In the genomic region with DNA sequence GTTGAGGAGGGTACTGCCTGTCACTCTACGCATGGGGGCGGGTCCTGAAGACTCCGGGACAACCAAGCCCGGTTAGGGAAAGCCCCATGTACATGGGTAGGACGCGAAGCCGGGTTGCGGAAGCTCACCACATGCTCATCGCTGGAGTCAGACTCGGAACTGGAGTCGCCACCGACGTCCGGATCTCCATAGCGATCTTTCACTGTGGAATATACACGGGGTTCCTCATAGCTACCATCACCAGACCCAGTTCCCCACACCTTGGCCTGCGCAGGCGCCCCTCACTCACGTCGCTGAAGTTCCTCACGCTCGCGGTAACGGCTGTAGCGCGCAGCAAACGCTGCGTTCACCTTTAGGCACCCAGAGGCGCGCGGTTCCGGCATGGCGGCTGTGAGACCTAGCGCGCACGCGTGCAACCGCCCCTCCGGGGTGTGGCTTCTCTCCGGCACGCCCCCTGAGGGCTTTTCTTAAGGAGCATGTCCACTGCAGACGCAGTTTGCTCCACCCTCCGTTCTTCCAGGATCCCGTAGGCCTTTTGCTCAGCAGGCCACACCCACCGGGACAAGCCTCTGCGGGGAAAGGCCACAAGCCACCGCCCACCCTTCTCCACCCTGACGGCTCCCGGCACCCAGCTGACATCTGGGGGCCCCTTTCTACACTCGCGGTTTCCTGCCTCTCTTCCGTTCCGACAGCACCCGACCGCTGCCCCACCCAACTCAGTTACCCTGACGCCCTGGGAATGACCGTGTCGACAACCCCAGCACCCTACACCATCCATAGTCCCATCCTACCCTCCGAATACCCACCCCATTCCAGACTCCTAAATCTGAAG, we compare ENCODE assay signal across 2 mouse cellular contexts.
TF ChIP-seq lines count a peak whose summit lies in the region.

A gene (minus strand): TSS at position 399 of the 832 bp plus-strand sequence.

TF ChIP-seq in C2C12, 6 proteins besides CTCF, POLR2A, EP300 and RAD21 (continued from another document):
- TF ChIP-seq CEBPB (IDR thresholded peaks at IDR 0.05; ENCODE audit: low read depth), result no peak

TF ChIP-seq in myocyte, 11 proteins besides CTCF, POLR2A, EP300 and RAD21 (continued from another document):
- peak in 2 of 3 experiments; percentile 12 to 76 for TF ChIP-seq MYOG (IDR thresholded peaks at IDR 0.05; ENCODE audit: control insufficient read depth in 1 of 3, insufficient read depth in 1 of 3, insufficient read length in 2 of 3, low read depth in 2 of 3)
- TF ChIP-seq TCF3 (IDR thresholded peaks at IDR 0.05; ENCODE audit: insufficient read length, low read depth), result no peak
- peak; percentile 91 for TF ChIP-seq POLR2AphosphoS2 (IDR thresholded peaks at IDR 0.05; ENCODE audit: insufficient read length, low read depth)
- TF ChIP-seq MAX (IDR thresholded peaks at IDR 0.05; ENCODE audit: low read depth), result no peak
